Mouse (Mus musculus) lung, postnatal 36 days (tissue): Measurements from ENCODE around the gene Cenpm.
A peak's percentile ranks its signal among the peaks of the same experiment; 100 is the strongest.

Experiments used
- DNase-seq: peaks from one replicate; pipeline ENCODE4 v3.0.0; 2022; ENCODE audit warnings: mixed read lengths

Cenpm gene

GRCm38 (mm10) chr15:82243311-82243710, 1.2 kb downstream of the Cenpm start:
- no peak for DNase-seq

DNA sequence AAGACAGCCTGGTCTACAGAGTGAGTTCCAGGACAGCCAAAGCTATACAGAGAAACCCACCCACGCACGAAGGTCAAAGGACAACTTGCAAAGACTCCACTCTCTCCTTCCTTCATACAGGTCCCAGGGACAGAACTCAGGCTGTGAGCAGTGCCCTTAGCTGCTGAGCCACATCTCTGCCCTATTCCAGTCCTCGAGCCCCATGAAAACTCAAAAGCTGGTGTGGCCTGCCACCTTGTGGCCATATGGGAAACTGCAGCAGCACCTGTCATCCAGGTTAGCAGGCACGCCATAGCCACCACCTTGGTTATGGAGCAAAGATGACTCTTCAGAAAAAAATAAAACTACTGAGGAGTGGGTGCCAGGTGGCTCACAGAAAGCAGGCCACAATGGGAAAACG, 8.0 kb downstream of the Cenpm start:
- DNase-seq: peak; percentile 88

GRCm38 (mm10) chr15:82235661-82236060, 8.9 kb downstream of the Cenpm start:
- DNase-seq: peak; percentile 25

GRCm38 (mm10) chr15:82232651-82233050, 11.9 kb downstream of the Cenpm start:
- DNase-seq: no peak

GRCm38 (mm10) chr15:82231591-82232378, 12.8 kb downstream of the Cenpm start:
- DNase-seq: no peak

GRCm38 (mm10) chr15:82231100-82231499, 13.4 kb downstream of the Cenpm start:
- DNase-seq: no peak

- no peak for DNase-seq
Observed at GRCm38 (mm10) chr15:82230098-82230611, 14.4 kb downstream of the Cenpm start.

GRCm38 (mm10) chr15:82229542-82230045, 15.0 kb downstream of the Cenpm start:
- no peak for DNase-seq

DNA sequence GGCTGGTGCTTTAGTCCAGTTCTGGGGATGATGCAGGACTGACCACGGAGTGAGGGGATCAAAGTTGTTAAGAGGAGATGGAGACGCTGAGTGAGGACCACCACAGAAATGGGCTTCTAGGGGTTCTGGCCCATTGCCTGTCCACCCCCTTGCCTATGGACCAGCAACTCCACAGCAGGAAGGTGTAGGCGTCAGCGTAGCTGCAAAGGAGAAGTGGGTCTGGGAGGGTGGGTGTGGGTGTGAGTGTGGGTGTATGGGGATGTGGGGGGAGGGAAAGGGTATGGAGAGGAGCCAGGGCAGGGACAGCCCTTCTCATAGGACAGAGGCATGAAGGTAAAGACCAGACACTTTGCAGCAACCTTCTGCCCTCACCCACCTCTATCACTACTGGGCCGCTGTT, 18.8 kb downstream of the Cenpm start:
- DNase-seq: no peak

DNA sequence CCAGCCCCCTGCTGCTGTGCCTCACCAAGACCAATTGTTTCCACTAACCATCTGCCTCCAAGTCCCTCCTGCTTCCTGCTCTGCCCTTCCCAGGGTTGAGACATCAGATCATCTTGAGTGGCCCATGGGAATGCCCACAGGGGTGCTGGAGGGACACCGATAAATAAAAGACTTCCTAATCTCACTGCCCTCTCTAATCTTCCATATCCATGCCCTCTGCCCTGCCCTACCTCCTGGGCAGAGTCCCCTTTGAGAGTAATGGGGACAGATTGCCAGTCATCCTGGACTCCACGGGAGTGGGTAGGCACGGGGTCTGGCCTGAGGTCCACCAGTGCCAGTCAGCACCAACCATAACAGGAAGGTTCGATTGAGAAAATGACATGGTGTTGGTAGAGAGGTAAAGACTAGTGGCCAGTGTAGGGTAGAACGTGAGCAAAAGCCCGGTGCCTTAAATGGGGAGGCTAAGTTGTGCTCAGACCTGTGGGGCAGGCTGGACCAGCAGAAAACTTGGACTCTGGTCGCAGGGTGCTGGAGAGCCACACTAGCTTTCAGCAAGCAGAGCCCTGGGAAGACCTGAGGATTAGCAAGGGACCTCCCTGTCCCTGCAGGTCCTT, 19.8 kb downstream of the Cenpm start:
- DNase-seq: no peak

DNA sequence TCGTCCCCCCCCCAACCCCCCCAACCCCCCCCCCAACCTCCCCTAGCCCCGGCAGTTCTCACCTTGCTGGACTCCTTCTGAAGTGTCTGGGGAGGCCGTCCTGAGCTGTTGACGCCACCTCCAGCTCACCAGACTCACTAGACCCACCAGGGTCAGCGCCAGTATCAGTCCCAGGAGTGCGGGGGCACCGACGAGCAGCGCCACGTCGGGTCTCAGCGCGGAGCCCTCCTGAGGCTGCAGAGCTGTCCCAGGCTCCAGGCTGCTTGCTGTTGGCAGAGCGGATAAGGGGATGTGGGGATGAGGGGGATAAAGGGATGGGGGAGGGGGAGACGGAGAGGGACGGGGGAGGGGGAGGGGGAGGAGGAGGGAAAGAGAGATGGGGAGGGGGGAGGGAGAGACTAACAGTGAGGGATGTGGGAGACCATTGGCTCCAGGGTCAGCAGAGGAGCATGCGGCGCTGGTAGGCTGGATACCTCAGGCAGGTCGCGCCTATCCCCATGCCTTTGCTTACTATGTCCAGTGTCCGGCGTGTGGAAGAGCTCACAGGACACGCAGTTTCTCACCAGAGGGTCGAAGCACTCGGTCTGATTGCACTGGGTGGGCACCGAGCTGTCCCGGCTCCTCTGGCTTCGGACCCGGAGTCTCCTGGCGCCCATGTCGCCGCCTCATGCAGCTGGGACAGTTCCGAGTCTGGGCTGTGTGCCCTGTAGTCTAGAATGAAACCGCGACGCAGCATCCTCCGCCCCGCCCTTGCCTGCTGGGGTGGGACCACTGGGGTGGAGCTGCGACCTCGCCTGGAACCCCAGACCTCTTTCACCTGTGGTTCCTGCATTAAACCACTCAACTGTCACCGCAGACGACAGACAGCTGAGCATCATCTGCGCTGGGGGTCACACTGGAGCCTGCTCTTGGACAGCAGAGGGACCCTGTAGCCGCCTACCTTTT, 20.6 kb downstream of the Cenpm start, which contains the start of gene Tnfrsf13c:
Tnfrsf13c (minus strand) TSS at position 713 of the 945 bp plus-strand sequence.
- peak; percentile 63 for DNase-seq

DNA sequence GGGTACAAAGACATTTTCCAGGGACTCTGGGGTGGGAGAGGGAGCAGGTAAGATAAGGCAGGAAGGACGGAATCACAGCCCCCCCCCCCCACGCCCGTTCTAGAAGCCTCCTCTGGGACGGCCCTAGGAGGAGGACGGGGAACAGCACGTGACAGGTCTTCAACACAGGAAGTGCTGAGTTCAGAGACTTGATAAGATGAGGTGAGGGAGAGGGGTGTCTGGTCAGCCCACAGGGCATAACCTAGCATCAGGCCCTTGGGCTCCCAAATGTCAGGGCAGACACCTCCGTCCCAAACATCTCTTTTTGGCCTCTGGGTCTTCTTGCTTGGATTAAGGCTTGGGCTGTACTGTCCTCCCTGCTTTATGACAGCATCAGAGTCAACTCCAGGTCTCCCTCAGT, 21.3 kb downstream of the Cenpm start:
- DNase-seq: no peak

DNA sequence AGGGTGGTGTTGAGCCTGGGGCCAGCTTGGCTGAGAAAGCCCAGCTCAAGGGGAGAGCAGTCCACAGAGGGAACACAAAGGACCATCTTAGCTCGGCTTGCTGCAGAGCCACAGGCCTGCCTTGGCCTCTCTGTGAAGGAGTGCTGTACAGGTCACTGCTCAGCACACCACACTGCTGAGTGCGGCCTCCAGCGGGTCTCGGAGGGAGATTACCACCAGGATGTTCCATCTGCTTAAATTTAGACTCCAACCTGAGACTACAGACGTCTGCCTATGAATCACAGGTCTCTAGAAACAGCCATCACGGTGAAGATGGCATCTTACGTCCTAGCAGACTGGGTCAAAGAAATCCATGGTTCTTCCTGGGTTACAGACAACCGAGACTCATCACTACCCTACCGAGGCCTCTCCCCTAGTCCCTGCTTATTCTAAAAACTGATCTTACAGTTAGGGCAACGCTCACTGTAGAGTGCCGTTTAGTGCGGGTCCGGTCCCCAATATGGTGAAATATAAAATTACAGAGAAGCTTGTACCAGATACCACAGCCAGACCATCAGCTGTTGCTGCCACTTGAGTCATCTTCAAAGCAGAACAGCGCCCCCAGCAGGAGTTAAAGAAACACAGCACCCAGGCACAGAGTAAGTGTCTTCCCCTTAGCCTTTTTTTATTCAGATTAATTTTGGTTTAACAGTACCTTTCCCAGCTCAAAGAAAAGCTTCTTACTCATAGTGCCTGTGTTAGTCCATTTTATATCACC, 23.3 kb downstream of the Cenpm start:
- no peak for DNase-seq

DNA sequence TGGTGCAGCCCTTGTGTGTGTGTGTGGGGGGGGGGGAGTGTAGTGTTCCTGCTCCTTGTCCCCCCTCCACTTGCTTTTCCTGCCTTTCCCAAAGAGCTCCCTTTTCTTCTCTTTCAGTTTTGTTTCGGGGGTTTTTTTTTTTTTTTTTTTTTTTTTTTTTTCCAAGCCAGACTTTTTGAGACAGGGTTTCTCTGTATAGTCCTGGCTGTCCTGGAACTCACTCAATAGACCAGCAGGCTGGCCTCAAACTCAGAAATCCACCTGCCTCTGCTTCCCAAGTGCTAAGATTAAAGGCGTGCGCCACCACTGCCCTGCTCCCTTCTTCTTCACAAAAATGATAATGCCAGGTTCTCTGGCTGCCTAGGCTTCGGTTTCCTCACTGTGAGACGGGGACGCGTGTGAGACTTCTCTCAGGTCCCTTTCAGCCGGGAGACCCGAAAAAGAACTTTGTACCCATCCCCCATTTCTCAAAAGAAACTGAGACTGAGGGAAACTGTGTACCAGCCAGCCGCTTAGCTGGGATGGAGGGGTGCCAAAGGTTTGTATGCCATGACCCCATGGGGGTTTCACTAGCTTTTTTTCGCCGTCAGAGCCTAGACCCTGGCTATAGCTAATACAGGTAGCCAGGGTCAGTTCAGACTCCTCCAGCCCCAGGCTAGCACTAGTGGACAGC, 24.4 kb downstream of the Cenpm start:
- no peak for DNase-seq

GRCm38 (mm10) chr15:82218778-82219666, 25.5 kb downstream of the Cenpm start:
- peak; percentile 41 for DNase-seq

- DNase-seq: no peak
Observed at GRCm38 (mm10) chr15:82217980-82218379, 26.6 kb downstream of the Cenpm start.

DNA sequence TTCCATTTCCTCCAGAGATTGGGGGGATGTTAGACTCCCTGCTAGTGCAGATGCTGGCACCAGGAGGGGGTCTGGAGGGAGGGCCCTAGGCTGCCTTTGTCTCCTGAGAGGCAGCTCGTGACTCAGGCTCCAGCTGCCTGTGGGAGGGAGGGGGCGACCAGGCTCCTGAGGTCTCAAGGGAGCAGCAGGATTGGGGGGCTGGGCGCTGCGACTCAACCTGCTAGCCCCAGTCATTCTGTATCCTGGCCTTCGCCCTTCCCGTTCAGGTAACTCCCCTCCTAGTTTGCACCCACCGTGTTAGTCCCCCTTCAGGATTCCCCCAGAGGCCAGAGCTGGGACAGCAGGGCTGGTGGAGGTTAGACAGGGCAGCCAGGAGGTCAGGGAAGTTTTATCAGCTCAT, 27.5 kb downstream of the Cenpm start:
- DNase-seq: no peak

- no peak for DNase-seq
Observed at GRCm38 (mm10) chr15:82216142-82216827, 28.3 kb downstream of the Cenpm start.

DNA sequence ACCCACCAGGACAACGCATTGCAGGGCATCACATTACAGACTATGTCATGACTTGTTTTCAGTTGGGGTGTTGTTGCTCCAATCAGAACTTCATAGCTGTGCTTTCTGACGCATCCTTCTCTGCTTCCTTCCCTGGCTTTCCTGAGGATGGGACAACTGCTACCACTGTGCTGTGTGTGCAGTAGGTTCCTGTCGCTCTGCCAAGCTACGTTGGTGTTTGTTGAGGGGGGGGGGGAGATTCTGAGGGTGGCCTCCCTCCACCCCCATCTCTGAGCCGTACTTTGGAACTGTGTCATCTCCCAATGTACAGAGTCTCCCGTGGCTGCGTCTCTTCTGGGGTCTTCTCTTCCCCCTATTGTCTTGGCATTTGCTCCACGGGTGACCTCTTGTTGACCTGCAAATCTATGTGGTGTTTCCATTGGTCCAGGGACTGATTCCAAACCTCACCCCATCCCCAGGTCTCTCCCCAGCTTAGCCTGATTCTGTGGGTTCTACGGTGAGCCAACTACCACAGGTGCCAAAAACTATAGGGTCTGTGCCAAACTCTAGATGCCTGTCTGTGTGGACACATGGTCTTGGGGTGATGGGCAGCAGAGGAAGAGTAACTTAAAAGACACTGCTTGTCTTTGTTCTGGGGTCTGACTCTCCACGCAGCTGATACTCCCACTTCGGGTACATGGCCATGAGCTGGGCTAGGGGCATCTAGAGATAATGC, 29.1 kb downstream of the Cenpm start:
- no peak for DNase-seq
